Mouse (Mus musculus) kidney, postnatal 36 days (tissue): ENCODE data around the gene Mcl1.
"Not testable (repeated sequence)": the region's sequence is repeated elsewhere in the genome, so short reads cannot be mapped to it uniquely, and the experiment has no call there.

Experiments
- DNase-seq, 2 experiments: peaks; one replicate each; pipeline ENCODE4 v3.0.0; 2021 to 2022; ENCODE audit warnings: mixed read lengths in 2 of 2

Mcl1 gene

DNA sequence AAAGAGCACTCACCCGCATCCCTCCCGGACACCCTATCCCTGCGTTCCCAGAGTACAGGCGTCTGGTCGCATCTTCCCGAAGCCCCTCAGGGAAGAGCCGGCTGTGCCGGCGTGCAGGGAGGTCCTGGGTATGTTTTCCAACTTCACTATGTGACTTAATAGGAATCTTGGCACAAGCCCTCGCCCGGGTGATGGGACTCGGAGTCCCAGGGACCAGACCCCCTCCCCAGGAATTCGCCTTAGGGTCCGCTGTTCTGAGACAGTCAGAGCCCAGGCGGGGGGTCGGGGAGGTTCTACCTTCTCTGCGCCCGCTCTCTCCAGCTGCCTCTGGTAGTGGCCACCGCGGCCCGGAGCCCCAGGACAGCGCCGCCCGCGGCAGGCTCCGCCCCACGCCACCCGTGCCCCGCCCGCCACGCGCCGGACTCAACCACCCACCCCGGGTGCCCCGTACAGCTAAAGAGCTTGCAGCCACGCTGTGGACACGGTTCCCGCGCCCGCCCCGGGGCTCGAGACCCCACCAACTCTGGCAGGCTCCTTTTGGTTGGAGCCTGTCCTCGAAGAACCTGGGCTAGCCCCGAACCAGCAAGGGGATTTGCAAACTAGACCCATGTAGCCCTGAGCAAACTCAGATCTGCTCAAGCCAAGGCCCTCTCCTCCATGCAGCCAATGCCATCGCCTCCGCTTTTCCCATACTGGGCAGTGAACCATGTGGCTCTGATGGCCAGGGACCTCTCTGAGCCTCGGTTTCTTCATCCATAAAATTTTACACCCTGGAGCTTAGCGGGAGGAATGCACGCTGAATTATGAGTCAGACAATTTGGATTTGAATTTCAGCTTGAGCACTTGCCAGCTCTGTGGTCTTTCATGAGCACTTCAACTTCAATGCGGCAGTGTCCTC is 29.2 kb downstream of the Mcl1 start, which contains the start of gene Adamtsl4:
Adamtsl4 (minus strand) TSS at position 394 of the 898 bp plus-strand sequence.
- peak; percentile 75 to 88 for DNase-seq

DNA sequence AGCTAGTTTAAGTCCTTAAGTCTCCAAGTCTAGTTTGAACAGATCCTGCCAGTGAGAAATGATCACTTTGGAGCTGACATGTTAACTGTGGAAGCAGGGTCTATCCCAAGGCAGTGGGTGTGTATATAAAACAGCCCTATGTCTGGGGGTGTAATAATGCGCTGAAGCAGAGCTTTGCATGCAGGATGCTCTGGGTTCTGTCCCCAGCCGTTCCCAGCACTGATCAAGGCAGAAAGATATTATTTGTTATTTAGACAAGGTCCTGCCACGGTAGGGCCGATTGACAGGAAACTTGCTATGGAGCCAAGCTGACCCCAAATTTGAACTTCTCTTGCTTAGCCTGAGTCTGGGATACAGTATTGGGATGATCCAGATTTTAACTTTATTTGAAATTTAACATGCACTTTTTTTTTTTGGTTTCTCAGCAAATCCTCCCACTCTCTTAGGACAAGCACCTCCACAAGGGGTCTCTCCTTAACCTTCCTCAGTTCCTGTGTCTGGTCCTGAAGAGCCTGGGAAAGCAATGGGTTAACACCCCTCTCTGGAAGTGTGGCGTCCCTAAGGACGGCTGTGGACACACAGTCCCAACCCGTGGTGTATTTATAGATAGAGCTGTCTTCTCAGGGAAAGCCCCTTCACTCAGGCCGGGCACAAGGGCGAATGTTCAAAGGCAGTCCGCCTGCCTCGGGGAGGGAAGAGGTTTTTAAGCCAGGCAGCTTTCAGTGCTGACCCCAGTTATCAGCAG is 30.8 kb downstream of the Mcl1 start:
- no peak for DNase-seq

DNA sequence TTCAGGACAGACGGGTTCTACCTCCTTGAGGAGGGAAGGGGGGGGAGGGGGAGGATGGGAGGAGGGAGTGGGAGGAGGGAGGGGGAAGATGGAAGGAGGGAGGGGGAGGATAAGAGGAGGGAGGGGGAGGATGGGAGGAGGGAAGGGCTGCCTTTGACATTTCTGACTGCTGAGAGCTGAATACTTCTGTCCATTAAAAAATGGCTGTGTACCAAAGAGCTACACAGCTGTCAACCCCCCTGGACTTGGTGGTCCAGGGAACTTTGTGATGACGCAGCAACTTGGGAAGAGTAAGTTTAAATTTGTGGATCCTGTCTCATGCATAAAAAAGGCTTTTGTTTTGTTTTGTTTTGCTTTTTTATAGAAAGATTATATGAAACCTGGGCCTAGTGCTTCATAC is 31.4 kb downstream of the Mcl1 start:
- no peak for DNase-seq

DNA sequence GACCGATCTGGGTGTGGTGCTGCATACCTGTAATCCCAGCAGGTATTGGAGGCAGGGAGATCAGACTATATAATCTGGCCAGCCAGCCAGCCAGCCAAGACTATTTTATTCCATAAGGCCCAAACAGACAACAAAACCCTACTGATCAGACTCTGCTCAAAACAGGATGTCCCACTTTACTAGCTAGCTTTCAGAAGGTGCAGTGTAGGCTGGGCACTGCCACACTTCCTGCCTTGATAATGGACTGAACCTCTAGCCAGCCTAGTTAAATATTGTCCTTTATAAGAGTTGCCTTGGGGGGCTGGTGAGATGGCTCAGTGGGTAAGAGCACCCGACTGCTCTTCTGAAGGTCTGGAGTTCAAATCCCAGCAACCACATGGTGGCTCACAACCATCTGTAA is 32.0 kb downstream of the Mcl1 start:
- not testable (repeated sequence) for DNase-seq

DNA sequence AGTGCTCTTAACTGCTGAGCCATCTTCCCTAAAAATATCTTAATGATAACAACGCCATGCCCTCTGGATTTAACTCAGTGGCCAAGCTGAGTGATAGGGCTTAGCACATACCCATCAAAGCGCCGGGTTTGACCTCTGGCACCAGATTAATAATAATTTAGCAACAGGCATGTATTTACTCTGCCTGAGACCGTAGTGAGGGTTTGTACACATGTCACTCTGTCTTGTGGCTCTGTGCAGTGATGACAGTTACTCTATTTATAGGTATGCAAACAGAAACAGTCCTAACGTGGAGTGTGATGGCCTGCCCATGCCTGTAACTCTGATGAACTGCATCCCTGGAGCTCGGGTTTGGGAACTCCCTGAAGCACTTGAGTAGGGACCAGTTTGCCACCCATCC is 34.1 kb downstream of the Mcl1 start:
- DNase-seq, result no peak

DNA sequence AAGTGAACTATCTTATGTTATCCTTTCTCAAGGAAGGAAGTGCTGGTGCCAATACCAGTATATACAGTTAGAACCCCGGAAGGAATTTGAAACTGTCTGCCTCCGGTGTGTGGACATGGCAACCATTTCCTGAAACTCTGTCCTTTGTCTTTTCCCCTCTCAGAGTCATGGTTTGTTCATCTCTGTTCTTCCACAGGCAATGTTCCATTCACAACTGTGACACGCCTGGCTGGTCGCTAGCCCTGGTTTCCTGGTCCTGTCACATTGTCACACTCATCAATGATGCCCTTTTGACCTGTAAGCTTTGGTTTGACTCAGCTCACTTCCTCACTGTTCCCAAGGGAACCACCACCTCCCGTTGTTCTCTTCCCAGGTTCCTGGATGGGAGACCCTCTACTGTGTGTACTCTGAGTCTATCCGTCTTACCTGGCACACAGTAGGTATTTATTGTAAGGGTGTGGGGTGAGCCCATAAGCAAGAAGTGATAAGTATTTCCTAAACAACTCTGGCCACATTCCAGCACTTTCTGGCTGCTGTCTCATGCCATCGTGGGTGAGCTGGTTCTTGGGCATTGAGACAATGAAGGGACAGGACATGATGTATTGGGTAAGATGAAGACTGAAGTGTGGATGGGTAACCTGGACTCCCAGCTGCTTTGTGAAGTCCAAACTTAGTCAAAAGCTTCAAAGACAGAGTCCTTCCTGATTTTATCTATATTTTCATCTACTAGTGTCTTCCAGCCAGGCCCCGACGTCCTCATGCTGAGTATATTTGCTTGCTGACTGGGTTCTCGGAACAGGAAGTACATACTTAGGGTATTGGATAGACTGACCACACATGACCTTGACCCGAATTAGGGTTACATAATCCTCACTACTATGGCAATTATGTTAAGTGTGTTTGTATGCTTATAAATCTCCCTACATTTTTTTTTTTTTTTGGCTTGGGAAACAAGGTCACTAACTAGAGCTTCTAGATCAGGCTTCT is 35.5 kb downstream of the Mcl1 start:
- peak; percentile 46 to 71 for DNase-seq

DNA sequence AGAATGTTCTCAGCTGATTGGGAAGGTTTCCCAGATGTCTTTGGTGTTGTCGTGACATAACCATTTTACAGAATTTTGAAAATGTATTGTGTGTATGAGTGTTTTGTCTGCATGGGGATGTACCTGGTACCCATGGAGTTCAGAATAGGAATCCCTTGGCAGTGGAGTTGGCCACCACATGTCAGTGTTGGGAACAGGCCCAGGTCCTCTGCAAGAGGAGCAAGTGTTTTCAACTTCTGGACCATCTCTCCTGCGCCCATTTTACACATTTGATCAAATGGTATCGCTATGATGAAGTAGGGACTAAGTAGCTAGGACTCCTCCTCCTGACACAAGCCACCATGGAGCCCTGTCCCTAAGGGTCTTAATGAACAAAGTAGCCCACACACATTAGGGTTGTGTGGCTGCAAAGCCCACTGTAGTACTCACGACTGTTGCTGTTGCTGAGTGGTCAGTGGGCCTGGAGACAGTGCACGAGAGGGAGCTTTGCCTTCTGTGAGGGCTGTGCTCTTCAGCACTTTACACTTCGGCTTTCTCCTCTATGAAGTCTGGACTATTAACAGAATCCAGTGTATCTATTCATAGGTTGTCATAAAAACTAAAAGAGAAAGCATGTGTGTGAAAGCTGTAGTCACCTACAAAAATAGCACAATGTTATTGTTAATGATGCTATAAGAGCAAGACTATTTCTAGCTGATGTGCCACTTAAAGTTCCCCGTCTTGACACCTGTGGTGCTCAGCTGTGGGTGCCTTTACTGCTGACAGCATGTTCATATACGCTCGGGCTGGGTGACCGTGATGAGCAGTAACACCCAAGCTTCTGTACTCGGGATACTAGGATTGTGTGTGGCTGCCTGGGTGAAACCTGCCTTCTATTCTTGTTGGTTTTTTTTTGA is 36.5 kb downstream of the Mcl1 start:
- no peak for DNase-seq

DNA sequence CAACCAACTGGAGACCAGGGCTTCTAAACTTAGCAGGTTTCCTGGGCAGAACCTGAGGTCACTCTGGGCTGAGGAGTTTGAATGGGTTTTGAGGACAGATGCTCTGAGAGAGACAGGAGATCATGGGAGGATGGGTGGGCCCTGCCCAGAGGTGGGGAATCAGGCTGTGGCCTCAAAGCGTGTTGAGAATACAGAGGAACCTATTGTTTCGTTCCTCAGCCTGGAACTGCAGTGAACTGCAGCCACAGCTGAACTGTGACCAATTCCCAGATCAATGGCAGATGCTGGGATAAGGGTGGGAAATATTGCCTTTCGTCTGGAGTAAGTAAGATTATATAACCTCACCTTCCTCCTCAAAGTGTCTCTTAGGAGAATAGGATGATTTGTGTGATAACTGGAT is 37.2 kb downstream of the Mcl1 start:
- no peak for DNase-seq

DNA sequence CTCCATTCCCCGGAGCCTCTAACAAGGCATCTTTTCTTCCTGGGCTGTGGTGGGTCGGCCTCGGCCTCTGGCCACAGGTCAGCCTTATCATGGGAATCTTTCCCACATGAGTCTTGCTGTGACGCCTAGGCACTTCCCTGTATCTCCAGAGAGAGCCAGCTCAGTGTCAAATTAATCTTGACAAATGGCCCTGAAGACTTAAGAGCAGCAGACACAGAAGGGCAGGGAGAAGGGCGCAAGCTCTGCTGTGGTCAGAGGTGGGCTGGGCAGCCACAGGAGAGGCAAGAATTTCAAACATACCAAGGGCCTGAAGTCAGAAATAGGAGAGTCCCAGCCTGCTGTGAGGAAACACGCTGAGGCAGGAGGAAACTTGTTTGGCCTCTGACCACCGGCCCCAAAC is 37.8 kb downstream of the Mcl1 start:
- DNase-seq, result peak; percentile 42 to 60

DNA sequence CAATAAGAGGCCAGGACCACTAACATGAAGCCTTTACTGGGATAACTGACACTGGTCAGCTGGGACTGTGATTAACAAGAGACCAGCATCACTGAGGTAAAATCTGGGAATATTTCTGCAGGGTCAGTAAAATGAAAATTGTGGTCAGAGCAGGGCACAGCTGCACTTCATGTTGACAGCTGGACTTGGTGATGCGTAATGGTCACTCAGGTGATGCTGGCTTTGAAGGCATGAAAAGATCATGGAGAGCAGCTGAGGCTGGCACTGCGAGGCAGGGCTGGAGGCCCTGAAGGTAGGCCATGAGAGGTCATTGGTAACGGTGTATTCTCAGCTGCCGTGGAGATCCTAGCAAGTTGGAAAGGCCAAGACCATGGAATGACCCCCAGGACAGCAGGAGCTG is 39.7 kb downstream of the Mcl1 start:
- DNase-seq, result no peak

DNA sequence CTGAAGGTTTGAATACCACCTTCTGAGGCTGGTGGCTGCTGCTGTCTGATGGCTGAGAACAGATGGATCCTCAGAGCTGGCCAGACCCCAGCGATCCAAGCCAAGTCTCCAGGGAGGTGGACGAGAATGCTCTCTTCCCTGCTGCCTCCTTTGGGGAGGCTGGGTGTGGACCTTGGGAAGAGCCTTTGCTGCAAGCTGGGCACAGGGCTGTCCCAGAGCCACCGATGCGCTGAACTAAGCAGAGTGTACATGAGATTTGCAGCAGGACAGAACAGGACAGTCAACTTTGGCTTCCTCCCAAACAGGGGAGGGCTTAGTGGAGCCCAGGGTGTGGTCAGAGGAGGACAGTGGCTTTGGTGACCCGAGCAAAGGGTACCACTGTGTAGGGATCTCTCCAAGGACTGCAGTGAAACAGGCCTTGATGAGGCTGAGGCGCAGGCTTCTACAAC is 41.7 kb downstream of the Mcl1 start:
- DNase-seq, result peak; percentile 11 to 22

DNA sequence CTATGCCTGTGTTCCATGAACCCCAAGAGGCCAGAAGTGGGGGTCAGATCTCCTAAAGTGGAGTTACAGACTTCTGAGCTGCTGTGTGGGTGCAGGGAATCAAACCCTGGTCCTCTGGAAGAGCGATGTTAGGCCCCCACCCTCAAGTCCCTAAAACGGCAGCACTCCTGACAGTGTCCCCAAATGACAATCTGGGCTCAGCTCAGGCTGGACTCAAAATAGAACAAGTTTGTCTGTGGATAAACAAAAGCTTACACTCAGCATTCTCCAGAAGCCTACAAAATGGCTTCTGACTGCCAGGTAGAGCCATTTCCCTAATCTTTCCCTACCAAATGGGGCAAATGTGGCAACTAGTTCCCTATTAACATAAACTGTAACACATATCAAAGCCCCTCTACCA is 42.5 kb downstream of the Mcl1 start:
- no peak for DNase-seq

DNA sequence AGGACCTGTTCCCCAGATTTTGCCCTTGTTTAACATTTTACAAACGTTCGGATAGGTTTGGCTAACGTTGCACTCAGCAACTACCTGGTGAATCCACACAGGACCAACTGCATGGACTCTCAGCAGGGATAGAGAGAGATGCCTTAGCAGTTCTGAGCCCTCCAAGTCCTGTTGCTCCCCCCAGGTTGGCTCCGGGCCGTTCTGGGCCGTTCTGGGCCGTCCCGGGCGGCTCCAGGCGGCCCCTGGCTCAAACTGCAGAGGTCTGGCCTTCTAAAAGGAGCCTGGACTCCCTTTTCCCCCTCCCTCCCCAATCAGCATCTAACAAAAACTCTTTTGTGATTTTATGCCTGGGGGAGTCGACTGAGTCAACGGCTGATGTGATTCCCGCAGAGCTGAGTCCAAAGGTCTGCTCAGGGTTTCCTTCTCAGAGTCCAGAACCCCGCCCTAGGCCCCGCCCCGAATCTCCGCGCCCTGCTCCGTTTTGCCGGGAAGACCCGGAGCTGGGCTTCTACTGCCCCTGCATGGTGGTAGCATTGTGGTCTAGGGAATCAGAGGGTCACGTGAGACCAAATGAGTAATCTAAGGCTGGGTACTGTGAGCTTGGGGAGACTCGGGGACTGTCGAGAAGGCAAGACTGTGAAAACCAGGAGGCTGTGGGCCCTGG is 43.4 kb downstream of the Mcl1 start:
- peak; percentile 90 to 92 for DNase-seq

DNA sequence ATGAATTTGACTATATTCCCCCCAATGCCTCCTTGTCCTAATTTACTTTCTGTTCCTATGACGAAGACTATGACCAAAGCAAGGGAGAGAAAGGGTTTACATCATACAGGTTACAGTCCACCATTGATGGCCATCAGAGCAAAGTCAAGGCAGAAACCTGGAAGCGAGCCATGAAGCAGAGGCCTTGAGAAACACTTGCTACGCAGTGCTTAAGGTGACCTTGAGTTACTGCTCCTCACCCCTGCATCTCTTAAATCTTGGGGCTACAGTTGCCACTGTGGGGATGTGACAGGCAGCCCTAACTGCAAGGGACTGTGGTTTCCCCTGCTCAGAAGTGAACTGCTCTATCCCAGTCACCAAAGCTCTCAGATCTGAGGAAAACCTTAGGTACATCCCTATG is 44.7 kb downstream of the Mcl1 start:
- DNase-seq, result no peak

DNA sequence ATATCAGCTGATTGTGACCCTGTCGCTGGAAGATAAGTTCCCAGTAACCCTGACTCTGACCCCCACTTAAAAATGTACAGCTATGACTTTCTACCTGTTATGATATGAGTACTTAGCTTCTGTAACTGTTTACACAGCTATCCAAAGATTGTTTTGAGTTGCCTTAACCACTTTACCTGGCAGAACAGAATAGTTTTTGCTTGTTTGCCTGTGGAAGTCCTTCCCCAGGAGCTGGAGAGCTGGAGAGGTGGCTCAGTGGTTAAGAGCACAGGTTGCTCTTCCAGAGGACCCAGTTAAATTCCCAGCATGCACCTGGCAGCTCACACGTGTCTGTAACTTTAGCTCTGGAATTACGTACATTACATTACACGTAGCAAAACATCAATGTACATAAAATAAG is 46.0 kb downstream of the Mcl1 start:
- no peak for DNase-seq

DNA sequence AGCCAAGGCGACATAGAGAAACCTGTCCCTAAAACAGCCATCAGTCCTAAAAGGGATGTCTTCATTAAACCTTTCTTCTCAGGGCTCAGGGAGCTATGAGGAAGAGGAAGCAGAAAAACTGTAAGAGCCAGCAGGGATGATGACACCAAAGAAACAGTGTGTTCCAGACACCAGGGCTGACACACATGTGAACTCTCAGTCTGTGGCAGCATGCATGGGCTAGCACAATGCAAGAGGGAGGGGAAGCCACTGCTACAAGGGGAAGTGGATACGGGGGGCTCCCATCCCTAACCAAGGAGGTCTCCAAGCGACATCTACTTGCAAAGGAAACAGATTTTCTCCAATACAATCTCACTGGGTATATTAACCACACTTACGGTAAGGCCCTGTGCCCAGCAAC is 47.7 kb downstream of the Mcl1 start:
- DNase-seq, result no peak

DNA sequence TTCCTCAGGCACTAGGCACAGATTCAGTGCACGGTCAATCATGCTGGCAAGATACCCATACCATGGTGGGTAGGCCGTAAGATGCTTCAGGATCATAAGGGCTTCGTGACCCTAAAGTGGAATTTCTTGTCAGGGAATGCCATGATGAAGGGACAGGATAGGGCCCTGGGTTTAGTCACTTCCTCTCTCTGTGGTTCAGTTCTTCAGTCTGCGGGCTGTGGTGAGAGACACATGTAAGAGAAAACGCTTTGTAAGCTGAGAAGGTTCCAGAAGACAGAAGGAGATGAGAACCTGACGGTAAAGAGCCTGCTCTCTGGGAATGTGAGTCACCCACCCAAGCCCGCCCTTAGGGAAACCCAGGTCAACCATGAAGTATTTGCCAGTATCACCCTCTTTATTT is 48.9 kb downstream of the Mcl1 start:
- DNase-seq, result no peak

DNA sequence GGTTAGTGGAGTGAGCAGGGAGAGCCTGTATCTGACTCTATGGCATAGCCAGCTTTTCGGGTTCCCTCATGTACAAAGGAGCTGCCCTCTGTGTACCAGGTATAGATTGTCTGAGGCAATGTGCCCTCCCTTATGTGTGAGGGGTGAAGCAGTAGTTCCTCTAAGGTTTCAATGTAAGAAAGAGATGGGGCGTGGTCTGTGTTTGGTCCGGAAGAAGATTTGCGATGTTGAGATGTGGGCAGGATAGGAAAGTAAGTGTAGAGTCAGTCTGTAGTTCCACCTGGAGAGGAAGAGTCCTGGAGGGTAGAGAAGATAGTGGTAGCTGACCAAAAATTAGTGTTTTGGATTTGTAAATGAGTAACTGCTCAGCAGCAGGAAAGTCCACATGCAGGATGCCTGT is 50.5 kb downstream of the Mcl1 start:
- DNase-seq, result no peak

DNA sequence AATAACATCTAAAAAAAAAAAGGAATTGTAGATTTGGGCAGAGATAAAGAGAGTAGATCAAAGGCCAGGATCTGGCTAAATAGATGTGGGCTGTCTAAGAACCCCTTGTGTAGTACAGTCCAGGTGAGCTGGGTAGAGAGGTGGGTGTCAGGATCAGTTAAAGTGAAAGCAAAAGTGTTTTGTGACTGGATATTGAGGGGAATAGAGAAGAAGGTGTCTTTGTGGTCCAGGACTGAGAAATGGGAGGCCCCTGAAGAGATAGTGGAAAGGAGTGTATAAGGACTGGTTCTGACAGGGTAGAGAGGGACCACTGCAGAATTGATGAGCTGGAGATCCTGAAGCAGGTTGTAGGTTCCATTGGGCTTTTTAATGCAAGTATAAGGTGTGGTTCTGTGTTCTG is 51.4 kb downstream of the Mcl1 start:
- DNase-seq, result no peak
